Mouse (Mus musculus): ENCODE results near the gene Ankrd50.

DNA sequence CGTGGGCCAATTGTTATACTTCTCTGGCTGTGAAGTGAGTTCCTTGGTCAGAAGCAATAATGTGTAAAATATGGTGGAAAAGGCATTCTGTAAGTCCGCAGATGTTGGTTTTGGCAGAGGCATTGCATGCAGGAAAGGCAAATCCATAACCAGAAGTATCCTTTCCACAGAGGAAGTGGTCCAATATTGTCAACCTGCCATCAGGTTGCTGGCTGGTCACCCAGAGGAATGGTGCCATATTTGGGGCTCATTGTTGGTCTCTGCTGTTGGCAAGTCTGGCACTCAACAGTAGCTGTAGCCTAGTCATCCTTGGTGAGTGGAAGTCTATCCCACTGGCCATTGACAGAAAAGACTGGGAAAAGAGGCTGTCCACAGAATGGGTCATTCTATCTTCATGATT lies 35.8 kb upstream of the Ankrd50 start:
- no peak for TF ChIP-seq CTCF (conservative IDR thresholded peaks at IDR 0.05; ENCODE audit: low read length)
- TF ChIP-seq POU5F1 (IDR thresholded peaks at IDR 0.05; ENCODE audit: borderline replicate concordance, low read length) = no peak
- no peak for TF ChIP-seq NANOG (IDR thresholded peaks at IDR 0.05; ENCODE audit: borderline replicate concordance, low read length)

Measured in E14TG2a.4 (cell line).